Mouse (Mus musculus) heart, postnatal 36 days (tissue): ENCODE results near the gene Fcer1g. TPM values are rescaled to one million over a fixed set of nuclear protein-coding genes. Genes with fewer than 3 reads are reported as not detected.
"Not testable (repeated sequence)": the region's sequence is repeated elsewhere in the genome, so short reads cannot be mapped to it uniquely, and the experiment has no call there.

Experiments
- DNase-seq, 2 experiments: peaks; one replicate each; pipeline ENCODE4 v3.0.0; 2021 to 2022
- intact Hi-C: fragments of 180-260 bp; cut with DNase I; formaldehyde crosslinking; loops from one replicate; pipeline ENCODE4 v1.15.1; 2025
- total RNA-seq, 2 experiments: library from RNA; stranded (reverse); gene quantifications; 2 replicates each; pipeline ENCODE4 v1.2.3; 2021

Fcer1g gene
- total RNA-seq, 2 experiments from 2014 or later: 13.3 to 16.3 TPM

DNA sequence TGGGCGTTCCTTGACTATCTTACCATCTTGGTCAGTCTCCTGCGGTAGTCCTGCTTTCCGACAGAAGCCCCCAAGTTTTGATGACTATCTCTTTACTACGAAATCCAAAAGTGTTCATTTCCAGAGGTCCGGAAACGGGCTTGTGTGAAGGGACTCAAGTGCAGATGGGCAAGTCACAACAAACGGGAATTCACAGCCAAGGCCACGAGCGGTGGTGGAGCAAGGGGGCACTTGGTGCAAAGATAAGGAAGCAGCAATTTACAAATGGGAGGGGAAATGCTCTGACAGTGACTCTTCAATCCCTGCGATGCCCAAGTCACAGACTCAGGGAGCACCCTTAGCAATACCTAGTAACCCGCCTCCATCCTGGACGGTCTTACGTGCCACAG is 13.3 kb upstream of the Fcer1g start:
- intact Hi-C loops: loop anchor here (2.0 to 5.0 kb wide), 3 partner anchors 23 to 85 kb away; partner anchors contain the start of genes B4galt3 and Tomm40l
- DNase-seq: no peak

DNA sequence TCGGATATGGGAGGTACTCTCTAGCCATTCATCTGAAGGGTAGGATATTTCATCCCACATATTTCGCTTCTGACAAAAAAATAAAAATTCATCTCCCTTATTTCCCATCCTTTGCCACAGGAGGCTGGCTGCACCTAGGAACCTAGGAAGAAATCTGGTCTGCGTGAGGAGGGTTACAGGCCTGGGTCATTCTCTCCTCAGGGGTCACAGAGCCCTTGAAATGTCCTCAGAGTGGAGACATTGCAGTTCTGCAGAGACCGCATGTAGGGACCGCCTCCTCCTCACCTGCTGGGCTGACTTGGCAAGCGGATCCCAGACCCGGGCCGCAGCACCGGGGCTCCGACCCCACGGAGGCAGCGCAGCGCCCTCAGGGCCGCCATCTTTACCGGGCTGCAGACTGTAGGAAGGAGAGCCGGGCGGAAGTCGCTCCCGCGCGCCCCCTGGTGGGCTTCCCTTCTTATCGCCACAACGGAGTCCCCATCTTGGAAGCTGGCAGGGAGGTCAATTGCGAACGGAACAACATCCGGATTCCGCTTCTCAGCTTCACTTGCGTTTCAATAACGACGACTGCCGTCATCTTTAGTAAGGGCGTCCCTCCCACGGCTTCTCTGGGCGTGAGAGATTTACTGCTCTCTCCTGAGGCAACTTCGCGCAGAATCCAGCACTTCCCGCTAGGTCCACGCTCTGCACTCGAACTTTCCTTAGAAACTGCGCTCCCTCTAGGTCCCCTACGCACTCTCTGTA is 12.7 kb upstream of the Fcer1g start:
- intact Hi-C loops: loop anchor here (2.0 to 5.0 kb wide), 3 partner anchors 24 to 85 kb away; partner anchors contain the start of genes B4galt3 and Tomm40l

DNA sequence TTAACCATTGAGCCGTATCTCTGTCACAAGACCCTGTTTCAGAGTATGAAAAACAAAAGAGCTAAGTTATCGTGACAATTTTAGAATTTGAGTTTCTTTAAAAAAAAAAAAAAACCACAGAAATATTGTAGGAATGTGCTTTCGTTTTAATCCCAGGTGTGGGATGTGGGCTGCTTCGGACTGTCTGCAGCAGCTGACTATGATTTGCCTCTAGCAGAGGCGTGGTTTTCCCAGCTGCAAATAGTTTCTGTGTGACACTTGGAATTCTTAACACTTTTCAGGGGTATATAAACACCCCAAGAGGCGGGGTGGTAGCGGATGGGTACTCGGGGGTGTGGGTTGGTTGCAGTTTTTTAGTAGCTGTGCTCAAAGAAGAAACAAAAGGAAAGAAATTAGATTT is 11.2 kb upstream of the Fcer1g start:
- no peak for DNase-seq
- intact Hi-C loops: loop anchor here (5.0 kb wide), 1 partner anchor 87 kb away; no protein-coding TSS in a partner anchor

More for the DNA sequence above, 12.7 kb upstream of the Fcer1g start:
- DNase-seq: peak; percentile 96 to 97

DNA sequence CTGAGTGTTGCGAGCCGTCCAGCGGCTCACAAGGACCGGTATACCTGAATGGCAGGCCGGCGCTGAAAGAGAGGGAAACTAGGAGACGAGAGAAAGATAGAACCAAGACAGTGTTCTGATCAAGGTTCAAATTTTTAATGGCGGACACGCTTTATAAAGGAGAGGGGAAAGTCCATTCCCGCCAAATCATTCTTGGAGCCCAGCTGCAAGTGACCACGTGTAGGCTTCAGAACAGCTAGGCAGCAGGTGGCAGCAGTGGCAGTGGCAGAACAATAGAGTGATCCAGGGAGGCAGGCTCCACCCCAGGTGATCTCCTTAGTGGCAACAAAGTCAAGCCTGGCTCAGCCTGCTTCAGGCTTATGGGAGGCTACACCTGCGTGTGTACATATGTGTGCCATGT is 7.8 kb upstream of the Fcer1g start:
- DNase-seq, intact Hi-C loops: not testable (repeated sequence)

DNA sequence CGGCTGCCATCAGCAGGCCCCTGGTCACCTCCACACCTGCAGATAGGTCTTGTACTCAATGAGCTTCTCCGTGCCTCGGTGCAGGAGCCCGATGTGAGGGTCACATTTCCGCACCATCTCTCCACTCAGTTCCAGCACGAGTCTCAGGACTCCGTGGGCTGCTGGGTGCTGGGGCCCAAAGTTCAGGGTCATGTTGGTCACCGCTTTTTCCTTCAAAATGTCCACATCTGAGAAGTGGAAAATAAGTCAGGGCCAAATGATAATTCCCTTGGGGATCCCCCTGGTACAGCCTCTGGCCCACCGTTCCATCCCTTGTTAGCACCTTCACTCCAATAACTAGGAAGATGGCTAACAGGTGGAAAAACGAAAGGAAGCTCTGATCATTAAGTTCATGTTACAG is 6.7 kb upstream of the Fcer1g start:
- no peak for DNase-seq
- intact Hi-C loops: no loop called here

DNA sequence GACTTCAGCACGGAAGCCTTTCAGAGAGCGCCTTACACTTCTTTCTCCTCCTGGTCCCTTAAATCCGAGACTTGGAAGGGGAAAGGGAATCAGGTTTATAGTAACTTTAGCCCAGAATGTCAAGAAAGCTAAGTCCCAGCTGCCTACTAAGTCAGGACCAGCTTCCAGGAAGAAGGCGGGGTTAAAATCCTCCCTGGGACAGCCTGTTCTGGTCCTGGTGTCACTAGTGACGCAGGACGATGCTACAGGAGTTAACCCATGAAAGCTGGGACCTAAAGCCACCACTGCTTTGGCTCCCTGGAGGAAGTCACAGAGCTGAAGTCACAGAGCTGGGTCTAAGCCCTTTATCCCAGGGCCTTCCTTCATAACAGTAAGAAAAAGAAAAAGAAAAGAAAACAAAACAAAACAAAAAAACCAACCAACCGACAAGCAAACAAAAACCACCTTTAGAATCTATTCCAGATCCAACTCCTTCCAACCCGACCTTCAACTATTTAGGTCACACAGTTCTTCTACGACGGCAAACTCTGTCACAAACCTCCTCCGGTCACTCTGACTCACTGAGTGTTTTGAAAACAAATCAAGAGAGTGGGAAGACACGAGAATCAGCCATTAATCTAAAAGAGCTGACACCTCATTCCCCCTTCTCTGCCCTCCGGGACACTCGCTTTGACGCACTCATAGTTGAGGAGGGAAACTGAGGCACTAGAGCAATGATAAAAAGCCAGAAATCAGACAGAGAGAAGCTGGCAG is 6.0 kb upstream of the Fcer1g start:
- intact Hi-C loops: no loop called here

DNA sequence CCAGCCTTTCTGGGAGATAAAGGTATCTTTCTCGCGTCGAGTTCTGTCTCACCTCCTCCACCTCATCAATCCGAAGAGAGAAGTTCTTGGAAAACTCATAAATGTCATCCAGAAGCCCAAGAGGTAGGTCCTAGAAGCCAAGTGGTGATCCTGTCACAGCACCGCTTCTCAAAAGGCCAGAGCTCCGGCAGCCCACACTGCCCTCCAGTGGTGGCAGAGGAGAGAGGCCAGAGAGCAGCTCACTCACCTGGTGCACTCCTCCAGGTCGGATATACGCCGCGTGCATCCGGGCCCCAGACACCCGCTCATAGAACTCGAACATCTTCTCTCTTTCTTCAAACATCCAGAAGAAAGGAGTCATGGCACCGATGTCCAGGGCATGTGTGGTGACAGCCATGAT is 4.3 kb upstream of the Fcer1g start:
- intact Hi-C loops: no loop called here
- DNase-seq: peak; percentile 58 to 63

More for the DNA sequence above, 6.0 kb upstream of the Fcer1g start:
- peak; percentile 52 to 56 for DNase-seq

DNA sequence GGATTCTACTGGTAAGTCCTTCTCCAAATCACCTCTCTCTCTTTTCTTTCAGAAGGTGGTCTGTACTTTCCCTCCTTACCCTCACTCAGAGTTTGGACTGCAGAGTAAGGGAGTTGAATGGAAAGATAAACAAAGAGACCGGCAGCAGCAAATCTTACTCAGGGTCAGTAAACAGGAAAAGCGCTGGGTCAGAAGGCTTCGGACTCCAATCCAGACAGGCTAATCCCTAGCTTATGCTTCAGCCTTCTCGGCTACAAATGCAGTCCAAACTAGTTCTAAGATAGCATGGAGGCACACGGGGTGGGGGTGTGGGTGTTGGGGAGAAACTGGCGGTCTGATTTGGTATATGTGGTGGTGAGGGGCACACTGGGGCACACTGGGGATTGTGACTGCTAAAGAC is 3.3 kb upstream of the Fcer1g start:
- DNase-seq: no peak
- intact Hi-C loops: no loop called here

DNA sequence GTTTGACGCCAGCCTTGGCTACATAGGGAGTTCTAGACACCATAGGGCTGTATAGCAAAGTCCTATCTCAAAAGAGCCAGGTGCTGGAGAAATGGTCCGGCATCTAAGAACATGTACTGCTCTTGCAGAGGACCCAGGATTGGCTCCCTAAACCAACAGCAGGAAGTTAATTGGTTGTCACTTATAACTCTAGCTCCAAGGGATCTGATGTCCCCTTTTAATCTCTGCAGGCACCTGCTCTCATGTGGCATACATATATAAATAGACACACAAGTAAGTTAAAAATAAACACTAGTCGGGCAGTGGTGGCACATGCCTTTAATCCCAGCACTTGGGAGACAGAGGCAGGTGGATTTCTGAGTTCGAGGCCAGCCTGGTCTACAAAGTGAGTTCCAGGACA is 1.6 kb upstream of the Fcer1g start:
- intact Hi-C loops: no loop called here
- DNase-seq: no peak

DNA sequence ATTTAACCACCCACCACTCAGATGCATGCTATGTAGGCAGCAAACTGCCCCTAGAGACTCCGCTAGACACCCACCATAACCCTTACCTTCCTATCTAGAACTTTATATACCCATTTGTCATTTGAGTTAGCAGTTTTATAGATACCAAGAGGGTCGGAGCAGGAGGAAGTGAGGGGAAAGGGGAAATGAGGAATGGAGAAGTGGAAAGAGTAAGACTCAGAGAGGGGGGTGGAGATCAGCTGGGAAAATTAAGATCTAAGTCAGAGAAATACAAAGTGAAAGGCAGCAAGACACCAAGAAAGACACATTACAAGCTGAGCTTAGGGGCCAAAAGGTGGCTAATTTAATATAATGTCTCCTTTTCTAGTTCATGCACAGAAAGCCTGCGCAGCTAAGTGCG is 373 bp upstream of the Fcer1g start:
- intact Hi-C loops: no loop called here
- no peak for DNase-seq

DNA sequence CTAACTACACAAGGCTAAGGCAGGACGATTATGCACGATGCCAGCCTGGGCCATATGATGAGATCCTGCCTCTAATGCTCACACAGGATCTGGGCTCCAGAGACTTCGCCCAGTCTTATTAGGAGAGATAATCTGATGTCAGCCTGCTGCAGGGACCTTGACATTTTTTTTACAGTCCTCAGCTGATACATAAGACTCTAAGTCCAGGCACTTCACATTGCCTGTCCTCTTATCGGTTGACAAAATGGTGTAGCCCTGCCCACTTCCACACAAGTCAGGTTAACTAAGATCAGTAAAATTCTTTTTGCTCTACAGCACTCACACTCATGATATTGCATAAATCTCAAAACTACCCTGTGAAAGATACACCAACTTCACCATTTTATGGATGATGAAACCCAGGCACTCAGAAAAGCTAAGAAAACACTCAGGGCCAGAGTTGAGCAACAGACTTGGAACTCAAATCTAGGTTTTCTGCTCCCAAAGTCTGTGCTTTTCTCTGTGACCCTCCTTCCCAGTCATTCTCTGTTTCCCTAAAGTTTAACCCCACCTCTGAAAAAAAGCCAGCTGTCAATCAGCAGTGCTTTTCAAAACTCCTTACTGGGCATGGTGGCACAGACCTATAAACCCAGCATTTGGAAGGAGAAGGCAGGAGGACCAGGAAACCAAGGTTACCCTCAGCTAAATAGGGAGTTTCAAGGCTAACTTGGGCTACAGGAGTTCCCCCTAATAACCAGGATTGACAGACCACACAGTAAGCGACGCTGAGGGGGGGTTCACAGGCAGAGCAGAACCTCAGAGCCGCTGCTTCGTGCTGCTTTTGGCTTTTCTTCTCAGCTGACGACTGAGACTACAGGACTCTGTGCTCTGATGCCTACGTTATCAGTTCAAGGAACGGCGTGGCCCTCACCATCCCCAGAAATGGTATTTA is 1.1 kb downstream of the Fcer1g start:
- no peak for DNase-seq

DNA sequence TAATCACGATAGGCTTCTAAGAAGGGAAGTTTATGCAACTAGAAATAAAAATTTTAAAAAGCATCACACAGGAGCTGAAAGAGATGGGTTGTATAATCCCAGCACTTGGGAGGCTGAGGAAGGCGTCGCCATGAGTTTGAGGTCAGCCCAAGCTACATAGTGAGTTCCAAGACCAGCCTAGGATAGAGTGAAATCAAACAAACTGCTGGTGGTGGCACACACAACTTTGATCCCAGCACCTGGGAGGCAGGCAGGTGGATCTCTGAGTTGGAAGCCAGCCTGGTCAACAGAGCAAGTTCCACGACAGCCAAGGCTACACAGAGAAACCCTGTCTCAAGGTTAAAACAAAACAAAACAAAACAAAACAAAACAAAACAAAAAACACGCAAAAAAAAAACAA is 1.8 kb downstream of the Fcer1g start:
- DNase-seq: no peak
- intact Hi-C loops: no loop called here

More for the DNA sequence above, 1.1 kb downstream of the Fcer1g start:
- intact Hi-C loops: no loop called here

DNA sequence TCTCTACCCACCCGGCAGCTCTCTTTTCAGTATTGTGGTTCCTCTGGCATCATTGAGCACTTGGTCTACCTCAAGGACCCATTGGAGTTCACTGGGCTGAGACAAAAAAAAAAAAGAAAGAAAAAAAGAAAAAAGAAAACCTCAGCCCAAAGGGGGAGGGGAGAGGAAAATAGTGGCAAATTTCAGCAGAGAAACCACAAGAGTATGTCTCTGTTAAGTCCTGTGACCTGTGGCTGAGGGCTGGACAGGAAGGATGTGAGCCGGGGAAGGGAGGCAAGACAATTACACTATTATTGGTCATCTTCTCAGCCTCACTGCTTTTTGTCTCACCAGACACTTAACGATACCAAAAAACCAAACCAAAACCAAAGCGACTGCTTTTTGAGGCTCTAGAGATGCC is 2.3 kb downstream of the Fcer1g start:
- no peak for DNase-seq
- intact Hi-C loops: no loop called here

DNA sequence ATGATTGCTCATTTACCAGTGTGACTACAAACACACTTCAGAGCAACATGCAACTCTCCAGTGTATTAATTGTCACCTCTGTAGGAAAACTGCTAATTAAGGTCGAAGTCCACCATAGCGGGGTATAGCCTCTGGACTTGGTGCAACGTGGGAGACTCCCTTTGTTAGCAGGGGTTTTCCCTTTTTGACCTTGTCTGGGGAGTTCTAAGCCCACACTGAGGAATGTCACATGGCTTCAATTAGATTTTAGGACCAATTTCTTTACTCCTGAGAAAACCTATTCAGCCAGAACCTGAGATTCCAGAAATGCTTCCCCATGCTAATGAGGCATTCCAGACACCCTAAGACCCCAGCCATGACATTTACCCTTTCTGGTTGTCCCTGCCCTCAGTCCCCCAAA is 4.0 kb downstream of the Fcer1g start:
- intact Hi-C loops: no loop called here
- DNase-seq: no peak

DNA sequence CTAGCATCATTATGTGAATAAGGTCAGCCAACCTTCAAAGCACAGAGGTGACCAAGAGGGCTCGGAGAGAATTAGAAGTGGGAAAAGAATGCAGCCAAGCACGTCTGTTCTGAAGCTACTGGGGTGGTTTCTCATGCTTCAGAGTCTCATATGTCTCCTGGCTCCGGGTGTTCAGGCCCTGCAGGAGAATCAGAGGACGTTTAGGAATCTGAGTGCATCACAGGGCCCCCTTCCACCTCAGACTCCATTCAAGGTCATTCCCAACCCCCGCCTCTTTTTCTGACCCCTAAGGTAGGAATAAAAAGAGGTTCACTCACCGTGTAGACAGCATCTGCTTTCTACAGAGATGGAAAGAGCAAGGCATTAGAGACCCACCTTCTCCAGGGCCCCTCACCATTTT is 4.4 kb downstream of the Fcer1g start:
- intact Hi-C loops: no loop called here
- DNase-seq: no peak

DNA sequence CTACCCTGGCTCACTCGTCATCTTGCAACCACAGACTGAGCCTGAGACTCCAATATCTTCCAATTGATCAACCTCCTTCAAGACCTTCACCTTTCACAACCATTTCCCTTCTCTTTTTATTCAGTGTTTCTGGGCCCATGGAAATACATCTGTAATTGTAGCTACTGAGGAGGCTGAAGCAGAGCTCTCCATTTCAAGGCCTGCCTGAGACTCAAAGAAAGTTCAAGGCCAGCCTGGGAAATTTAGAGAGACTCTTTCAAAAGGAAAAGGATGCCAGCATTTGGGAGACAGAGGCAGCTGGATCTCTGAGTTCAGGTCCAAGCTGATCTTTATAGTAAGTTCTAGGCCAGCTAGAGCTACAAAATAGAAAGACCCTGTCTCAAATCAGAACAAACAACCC is 6.3 kb downstream of the Fcer1g start:
- DNase-seq: no peak
- intact Hi-C loops: no loop called here

DNA sequence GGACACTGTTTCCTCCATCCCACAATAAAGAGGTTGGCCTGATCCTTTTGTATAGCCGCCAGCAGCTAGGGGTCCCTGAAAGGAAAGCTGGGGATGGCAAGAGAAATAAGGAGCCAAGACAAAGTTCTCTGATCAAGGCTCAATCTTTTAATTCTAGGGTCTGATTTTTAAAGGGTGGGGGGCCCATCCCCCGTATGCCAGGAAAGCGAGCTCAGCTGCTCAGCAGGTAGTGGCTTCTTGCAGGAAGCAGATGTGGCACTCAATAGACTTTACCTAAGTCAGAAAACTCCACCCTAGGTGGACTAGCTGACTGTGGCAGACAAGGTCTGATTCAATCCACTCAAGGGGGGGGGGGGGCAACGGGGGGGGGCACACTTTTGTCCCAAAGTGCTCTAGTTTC is 7.4 kb downstream of the Fcer1g start:
- no peak for DNase-seq
- intact Hi-C loops: no loop called here

DNA sequence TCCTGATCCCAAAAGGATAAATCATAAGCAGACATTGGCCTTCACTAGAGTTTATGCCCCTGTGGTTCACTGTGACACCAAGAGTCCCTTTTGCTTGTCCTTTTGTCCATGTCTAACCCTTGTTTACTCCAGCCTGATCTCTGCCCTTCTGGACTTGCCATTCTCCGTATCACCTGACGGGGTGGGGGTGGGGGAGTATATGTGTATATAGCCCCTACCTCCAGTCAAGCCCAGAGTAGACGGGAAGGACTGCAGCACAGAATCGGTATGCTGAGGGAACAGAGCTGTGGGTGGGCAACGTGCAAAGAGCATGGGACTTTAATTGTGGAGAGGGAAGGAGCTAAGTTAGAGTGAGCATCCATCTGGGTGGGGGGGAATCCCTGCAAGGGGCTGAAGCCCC is 9.3 kb downstream of the Fcer1g start, which contains the start of gene Apoa2:
Gene Apoa2 (plus strand): TSS at position 198 of the 400 bp plus-strand sequence.
- no peak for DNase-seq
- intact Hi-C loops: no loop called here

DNA sequence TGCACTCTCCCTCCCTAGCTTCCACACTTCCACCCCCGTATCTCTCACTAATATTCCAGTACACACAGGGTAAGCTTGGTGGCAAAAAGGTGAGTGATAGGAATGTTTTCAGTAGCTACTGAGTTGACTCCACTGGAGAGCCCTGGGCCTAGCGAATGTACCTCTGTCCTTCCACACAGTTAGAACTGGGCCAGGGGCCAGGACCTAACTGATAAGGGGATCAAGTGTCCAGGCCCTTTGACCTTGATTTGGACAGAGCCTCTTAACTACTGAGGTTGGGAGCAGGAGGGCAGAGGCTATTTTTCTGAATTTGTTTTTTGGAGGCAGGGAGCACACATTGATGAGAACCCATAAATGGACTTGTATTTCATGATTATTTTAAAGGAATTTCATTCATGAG is 10.4 kb downstream of the Fcer1g start:
- intact Hi-C loops: loop anchor here (2.0 kb wide), 3 partner anchors 23 to 63 kb away; partner anchors contain the start of gene Usp21
- no peak for DNase-seq

DNA sequence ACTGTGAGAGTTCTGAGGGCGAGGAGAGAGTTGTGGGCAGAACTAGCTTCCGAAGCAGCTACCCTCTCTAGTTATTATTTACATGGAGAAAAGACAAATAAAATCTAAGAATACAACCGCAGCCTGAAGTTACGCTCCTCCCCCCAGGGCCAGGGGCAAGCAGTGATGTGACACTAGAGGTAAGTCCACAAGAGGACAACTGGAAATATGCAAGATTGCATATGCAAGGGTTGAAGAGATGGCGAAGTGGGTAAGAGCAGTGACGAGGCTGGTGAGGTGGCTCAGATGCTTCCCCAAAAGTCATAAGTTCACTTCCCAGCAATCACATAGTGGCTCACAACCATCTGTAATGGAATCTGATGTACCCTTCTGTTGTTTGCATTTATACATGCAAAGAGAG is 11.0 kb downstream of the Fcer1g start:
- intact Hi-C loops: loop anchor here (2.0 kb wide), 3 partner anchors 24 to 64 kb away; partner anchors contain the start of gene Usp21
- DNase-seq: no peak
